Mouse (Mus musculus) embryonic stem cell, embryonic (primary cell): ENCODE measurements around the gene Ikzf3.

Experiments
- CTCF ChIA-PET, 4 experiments: fragments of 300-600 bp in 2 of 4; fragments of 350-600 bp in 2 of 4; sonication (Branson Sonifier 250); formaldehyde crosslinking; loops; one replicate each; lab custom pipeline; 2022; ENCODE audit warnings: inconsistent platforms in 2 of 4; lab: Charles Lee
- POLR2A ChIA-PET, 4 experiments: fragments of 300-600 bp in 2 of 4; fragments of 350-600 bp in 2 of 4; sonication (Branson Sonifier 250); formaldehyde crosslinking; loops; one replicate each; lab custom pipeline; 2022; ENCODE audit warnings: antibody characterized with exemption in 4 of 4, inconsistent platforms in 1 of 4; lab: Charles Lee

Ikzf3 gene

DNA sequence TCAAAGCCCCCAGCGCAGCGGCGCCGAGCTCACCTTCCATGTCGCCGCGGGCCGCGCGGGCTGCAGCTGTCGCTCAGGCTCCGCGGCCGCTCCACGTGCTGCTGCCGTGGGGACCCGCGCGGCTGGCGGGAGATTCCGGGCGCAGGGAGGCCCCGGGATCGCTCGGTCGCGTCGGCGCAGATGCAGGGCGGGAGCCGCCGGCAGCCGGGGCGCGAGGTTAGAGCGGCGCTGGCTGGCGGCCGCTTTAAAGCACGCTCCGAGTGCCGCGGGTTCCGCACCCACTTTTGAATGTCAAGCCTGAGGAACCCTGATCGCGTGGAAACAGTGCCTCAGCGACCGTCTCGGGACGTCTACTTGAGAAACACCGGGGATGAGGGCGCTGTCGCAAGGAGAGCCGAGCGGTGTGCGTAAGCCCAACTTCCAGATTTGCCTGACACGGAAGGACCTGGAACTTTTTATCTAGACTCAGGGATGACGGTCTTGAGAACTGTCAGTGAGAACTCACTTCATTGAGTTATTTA lies at the start of gene Ikzf3:
TSS of gene Ikzf3 (minus strand) at position 321 of the 521 bp plus-strand sequence.
- ChIA-PET CTCF (interaction anchor here in 2 of 4 experiments (0.8 to 1.1 kb wide), 3 partner anchors 23 to 208 kb away, joined by 3 to 4 read pairs (median 3); partner anchors contain the start of gene Erbb2 (in 1 of the 2)), POLR2A (interaction anchor here in 2 of 4 experiments (1.3 to 1.6 kb wide), 2 partner anchors 88 to 102 kb away, joined by 3 to 4 read pairs; no protein-coding TSS in a partner anchor)

DNA sequence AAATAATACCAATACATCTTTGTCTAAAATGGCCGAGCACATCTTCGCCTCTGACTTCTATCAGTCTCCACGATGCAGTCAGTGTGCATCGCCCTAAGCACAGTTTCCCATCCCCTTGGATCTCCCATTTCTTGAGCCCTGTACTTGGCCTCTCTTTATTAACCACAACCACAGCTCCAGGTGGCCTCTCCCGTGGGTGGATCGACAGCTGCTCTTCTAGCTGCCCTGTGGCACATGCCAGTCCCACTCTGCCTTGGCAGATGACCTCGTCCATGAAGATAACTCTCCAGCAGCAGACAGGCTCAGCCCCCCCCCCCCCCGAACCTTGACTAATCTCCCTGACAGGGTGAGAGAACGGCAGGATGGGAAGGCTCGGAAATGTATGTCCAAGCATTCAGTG lies 49.6 kb upstream of the Ikzf3 start:
- ChIA-PET POLR2A (interaction anchor here in 1 of 4 experiments (4.5 kb wide), 1 partner anchor 8 kb away, joined by 49 read pairs; the partner anchor contains the start of gene Ormdl3), CTCF (interaction anchor here in 1 of 4 experiments (0.8 to 0.9 kb wide), 2 partner anchors 39 to 253 kb away, joined by 3 read pairs; no protein-coding TSS in a partner anchor)

DNA sequence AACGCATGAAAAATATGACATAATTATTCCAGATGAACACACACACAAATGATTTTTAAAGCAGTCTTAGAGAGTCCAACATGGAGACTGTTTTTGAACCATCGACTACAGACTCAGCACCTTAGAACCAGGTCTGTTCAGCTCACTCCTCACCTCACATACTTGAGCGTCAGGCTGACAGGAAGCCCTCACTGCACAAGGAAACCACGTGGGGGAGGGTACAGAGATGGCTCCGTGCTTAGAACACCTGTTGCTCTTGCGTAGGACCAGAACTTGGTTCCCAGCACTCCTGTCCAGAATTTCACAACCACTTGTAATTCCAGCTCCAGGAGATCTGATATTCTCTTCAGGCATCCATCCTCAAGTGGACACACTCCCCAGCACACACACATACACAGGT lies 49.2 kb upstream of the Ikzf3 start:
- ChIA-PET POLR2A (no interaction called here), CTCF (interaction anchor here in 2 of 4 experiments (0.8 to 1.0 kb wide), 3 partner anchors 26 to 253 kb away, joined by 3 read pairs; no protein-coding TSS in a partner anchor)

- ChIA-PET CTCF (interaction anchor here in 2 of 4 experiments (0.9 to 4.4 kb wide), 2 partner anchors 8 to 11 kb away, joined by 3 to 25 read pairs; partner anchors contain the start of gene Lrrc3c (in 1 of the 2)), POLR2A (interaction anchor here in 3 of 4 experiments (0.6 to 5.1 kb wide), 4 partner anchors 8 to 11 kb away, joined by 4 to 68 read pairs (median 4); partner anchors contain the start of gene Lrrc3c (in 1 of the 3))
Measured at GRCm38 (mm10) chr11:98590548-98591445, 45.0 kb upstream of the Ikzf3 start.

DNA sequence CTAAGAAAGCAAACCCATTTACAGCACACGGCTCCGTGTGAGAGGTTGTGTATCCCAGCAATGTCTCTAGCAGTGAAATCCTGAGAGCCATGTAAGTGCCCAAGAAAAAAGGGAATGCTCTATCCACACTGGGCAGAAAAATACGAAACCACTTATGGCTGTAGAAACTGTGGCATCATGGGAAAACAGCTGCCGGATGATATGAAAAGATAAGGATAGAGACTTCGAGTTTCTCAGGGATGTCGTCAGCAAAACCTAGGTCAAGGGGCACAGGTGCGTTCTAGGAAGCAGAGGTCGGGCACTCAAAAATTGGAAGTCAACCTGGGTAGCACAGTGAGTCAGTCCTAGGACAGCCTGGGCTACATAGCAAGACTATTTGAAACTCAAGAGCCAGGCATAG lies 43.5 kb upstream of the Ikzf3 start:
- CTCF ChIA-PET = interaction anchor here (0.7 to 4.4 kb wide), 8 partner anchors 8 to 283 kb away, joined by 3 to 39 read pairs (median 5); partner anchors contain the start of gene Lrrc3c (in 2 of the 4)

DNA sequence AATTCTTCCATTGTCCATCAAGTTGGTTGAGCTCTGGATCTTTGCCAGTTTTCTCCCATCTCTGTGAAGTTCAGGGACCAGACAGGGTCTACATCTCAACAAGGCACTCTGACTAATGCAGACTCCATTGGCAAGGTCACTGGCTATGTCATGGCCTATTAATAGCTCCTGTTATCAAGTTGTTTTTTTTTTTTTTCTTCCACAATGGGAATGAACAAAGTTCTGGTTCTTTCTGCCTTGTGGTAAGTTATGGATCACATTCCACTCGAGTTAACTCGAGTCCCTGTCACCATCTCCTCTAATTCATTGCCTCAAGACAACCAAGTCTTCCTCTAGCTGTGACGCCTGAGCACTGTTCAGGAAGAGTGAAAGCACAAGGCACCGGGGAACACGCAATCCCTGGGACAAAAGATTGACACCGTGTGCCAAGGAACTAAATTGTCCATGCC lies 43.0 kb upstream of the Ikzf3 start:
- CTCF ChIA-PET = interaction anchor here (0.6 to 4.4 kb wide), 16 partner anchors 8 to 284 kb away, joined by 3 to 39 read pairs (median 4); partner anchors contain the start of genes Lrrc3c (in 2 of the 4) and Mien1 (in 1 of the 4)
- POLR2A ChIA-PET = interaction anchor here (0.6 to 5.1 kb wide), 31 partner anchors 8 to 1731 kb away, joined by 3 to 68 read pairs (median 3); partner anchors contain the start of genes Psmd3 (in 3 of the 4), Lrrc3c (in 2 of the 4), Cdk12 (in 1 of the 4) and Eif1 (in 1 of the 4)

More for the DNA sequence above, 43.5 kb upstream of the Ikzf3 start:
- POLR2A ChIA-PET = interaction anchor here (0.6 to 5.1 kb wide), 16 partner anchors 9 to 796 kb away, joined by 3 to 68 read pairs (median 3); partner anchors contain the start of genes Psmd3 (in 2 of the 4), Lrrc3c (in 1 of the 4), Mien1 (in 1 of the 4) and Thra (in 1 of the 4)

DNA sequence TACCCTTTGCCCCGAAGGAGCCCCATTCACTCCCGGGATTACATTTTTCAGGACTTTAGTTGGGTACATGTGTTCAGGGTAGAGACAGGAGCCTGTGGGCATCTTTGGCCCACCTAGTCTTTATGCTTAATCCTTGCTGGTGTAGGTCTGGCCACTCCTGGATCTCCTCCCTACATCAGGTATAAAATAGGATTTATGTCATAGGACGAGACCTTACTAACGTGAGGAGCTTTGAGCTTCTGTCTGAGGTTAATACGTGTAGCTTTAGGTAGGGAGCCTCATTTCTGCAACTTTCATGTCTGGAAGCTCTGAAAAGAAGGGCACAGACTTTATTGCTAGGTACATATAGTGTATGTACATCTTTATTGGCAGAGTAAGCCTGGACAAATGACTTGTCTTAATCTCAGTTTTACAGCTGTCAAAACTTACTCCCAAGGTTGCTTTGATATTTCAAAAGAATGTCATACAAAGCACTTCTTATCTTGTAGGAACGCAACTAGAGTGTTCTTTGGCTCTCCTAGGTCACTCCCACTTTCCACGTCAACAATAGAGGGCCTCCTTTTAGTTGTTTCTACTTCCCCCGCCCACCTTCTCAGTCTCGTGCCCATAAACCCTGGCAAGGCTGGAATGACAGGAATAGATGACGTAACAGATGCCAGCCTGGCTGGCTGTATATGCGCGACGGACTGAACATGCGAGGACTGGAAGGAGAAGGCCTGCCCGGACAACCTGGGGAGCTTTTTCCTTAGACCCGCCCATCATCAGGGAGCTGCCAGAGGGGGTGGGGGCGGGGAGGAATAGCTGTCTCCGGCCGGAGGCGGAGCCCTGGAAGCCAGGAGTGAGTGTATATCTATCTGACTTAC lies 42.1 kb upstream of the Ikzf3 start:
- ChIA-PET CTCF (interaction anchor here (0.6 to 4.4 kb wide), 28 partner anchors 9 to 251 kb away, joined by 3 to 39 read pairs (median 4); partner anchors contain the start of genes Lrrc3c (in 2 of the 4), Erbb2 (in 1 of the 4), Mien1 (in 1 of the 4) and Psmd3 (in 1 of the 4)), POLR2A (interaction anchor here (0.6 to 5.1 kb wide), 66 partner anchors 9 to 1732 kb away, joined by 3 to 68 read pairs (median 4); partner anchors contain the start of genes Psmd3 (in 3 of the 4), Erbb2 (in 2 of the 4), Lrrc3c (in 2 of the 4) and Stard3 (in 2 of the 4))

- POLR2A ChIA-PET = interaction anchor here (0.6 to 5.1 kb wide), 59 partner anchors 8 to 805 kb away, joined by 3 to 68 read pairs (median 4); partner anchors contain the start of genes Psmd3 (in 3 of the 4), Zpbp2 (in 3 of the 4), Erbb2 (in 2 of the 4) and Lrrc3c (in 2 of the 4)
- CTCF ChIA-PET = interaction anchor here (0.5 to 4.4 kb wide), 24 partner anchors 10 to 245 kb away, joined by 3 to 39 read pairs (median 5); partner anchors contain the start of genes Lrrc3c (in 2 of the 4), Psmd3 (in 1 of the 4) and Stard3 (in 1 of the 4)
Measured at GRCm38 (mm10) chr11:98586892-98587563, 41.2 kb upstream of the Ikzf3 start, which contains the start of gene Ormdl3. Gene Ormdl3 (minus strand): TSS chr11:98587368.

DNA sequence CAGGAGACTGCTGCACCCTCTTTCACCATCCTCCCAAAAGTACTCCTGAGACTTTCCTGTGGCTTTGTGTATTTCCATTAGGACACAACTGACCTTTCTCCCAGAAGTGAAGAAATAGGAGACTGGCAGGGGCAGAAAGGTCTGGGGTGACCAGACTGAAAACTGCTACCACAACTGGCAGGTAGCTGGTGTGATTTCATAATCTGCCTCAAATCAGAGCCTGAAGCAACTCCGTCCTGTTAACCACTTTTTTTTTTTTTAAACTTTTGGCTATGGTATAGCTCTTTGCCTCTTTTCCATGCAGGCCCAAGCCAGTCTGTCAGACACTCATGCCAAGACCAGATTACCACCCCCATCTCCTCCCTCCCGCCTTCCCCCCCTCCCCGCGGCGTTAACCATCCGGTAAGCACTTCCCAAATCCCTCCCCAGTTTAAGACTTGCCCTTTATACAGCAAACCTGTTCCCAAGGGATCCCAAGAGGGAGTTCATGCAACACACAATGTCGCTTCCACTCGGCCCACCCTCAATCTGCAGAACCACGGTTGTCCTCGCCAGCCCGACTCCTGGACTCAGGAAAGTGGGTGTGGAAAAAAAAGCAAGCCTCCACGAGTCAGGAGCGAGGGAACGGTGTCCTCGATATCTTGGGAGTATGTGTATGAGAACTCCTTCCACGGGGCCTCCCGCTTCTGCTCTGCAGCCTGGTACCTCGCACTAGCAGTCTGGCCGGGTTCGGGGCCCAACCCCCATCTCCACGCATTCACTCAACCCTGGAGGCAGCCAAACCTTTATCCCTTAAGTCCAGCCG lies 40.5 kb upstream of the Ikzf3 start:
- CTCF ChIA-PET = interaction anchor here (0.5 to 4.4 kb wide), 23 partner anchors 10 to 433 kb away, joined by 3 to 39 read pairs (median 5); partner anchors contain the start of genes Lrrc3c (in 2 of the 4), Psmd3 (in 1 of the 4) and Stard3 (in 1 of the 4)
- POLR2A ChIA-PET = interaction anchor here (0.6 to 5.1 kb wide), 46 partner anchors 7 to 804 kb away, joined by 3 to 68 read pairs (median 4); partner anchors contain the start of genes Psmd3 (in 3 of the 4), Erbb2 (in 2 of the 4), Lrrc3c (in 2 of the 4) and Nr1d1 (in 2 of the 4)

GRCm38 (mm10) chr11:98584629-98585177 lies 38.9 kb upstream of the Ikzf3 start:
- CTCF ChIA-PET = no interaction called here

DNA sequence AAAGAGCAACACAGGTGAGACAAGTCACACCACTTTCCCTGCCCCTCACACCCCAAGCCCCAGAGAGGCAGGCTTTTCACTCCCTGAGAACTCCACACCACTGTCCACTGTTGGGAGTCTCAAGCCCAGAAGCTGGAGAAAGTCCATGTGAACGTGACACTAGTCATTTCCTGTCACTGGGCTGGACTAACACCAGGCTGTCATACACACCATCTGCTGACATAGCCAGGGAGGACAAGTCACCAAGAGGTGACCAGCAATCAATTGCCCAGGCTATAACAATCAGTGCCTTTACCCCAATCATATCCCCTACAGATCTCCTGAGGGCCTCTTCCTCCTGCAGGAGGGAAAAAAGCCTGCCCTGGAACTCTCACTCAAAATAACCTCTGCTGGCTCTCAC lies 38.3 kb upstream of the Ikzf3 start:
- POLR2A ChIA-PET = interaction anchor here in 1 of 4 experiments (1.1 kb wide), 1 partner anchor 97 kb away, joined by 3 read pairs; no protein-coding TSS in a partner anchor

More at GRCm38 (mm10) chr11:98584629-98585177, 38.9 kb upstream of the Ikzf3 start:
- POLR2A ChIA-PET = no interaction called here

GRCm38 (mm10) chr11:98583571-98583970 lies 37.7 kb upstream of the Ikzf3 start:
- POLR2A ChIA-PET = interaction anchor here in 2 of 4 experiments (0.6 to 1.1 kb wide), 3 partner anchors 9 to 843 kb away, joined by 3 to 8 read pairs (median 3); no protein-coding TSS in a partner anchor

More for the DNA sequence above, 38.3 kb upstream of the Ikzf3 start:
- CTCF ChIA-PET = interaction anchor here in 3 of 4 experiments (0.6 to 1.9 kb wide), 11 partner anchors 13 to 397 kb away, joined by 3 to 9 read pairs (median 4); no protein-coding TSS in a partner anchor

DNA sequence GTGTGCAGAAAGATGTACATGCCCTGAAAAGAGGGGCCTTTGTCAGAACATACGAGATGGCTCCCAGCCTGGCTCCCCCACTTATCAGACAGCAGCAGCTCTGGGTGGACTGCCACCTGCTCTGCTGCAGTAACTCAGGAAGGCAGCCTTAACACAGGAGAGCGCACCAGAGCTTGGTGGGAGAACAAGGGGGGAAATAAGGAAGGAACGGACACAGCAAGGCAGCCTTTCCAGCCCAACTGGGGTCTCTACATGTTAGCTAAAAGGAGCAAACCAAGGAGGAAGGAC lies 37.4 kb upstream of the Ikzf3 start:
- POLR2A ChIA-PET = interaction anchor here in 2 of 4 experiments (0.6 to 1.1 kb wide), 3 partner anchors 9 to 843 kb away, joined by 3 to 8 read pairs (median 3); no protein-coding TSS in a partner anchor
- CTCF ChIA-PET = interaction anchor here in 2 of 4 experiments (0.6 to 1.9 kb wide), 8 partner anchors 14 to 450 kb away, joined by 3 to 9 read pairs (median 4); no protein-coding TSS in a partner anchor

More at GRCm38 (mm10) chr11:98583571-98583970, 37.7 kb upstream of the Ikzf3 start:
- CTCF ChIA-PET = interaction anchor here in 3 of 4 experiments (0.6 to 1.9 kb wide), 12 partner anchors 14 to 396 kb away, joined by 3 to 9 read pairs (median 4); no protein-coding TSS in a partner anchor
